Mouse (Mus musculus) left cerebral cortex, postnatal 10 days (tissue): ENCODE results near the gene Prss44. TPM values are rescaled to one million over a fixed set of nuclear protein-coding genes. Genes with fewer than 3 reads are reported as not detected.
"Not testable (repeated sequence)": the region's sequence is repeated elsewhere in the genome, so short reads cannot be mapped to it uniquely, and the experiment has no call there.

ENCODE experiments used
- DNase-seq, 2 experiments: peaks; one replicate each; pipeline ENCODE4 v3.0.0; 2021 to 2022; ENCODE audit warnings: low spot score in 2 of 2, mixed read lengths in 1 of 2; ENCODE audit errors: extremely low spot score in 1 of 2
- intact Hi-C: fragments of 180-260 bp; cut with DNase I; formaldehyde crosslinking; loops from one replicate; pipeline ENCODE4 v1.15.1; 2025
- total RNA-seq, 2 experiments: library from RNA; stranded (reverse); gene quantifications; 2 replicates each; pipeline ENCODE4 v1.2.3; 2021

The Prss44 gene
- not detected for total RNA-seq

DNA sequence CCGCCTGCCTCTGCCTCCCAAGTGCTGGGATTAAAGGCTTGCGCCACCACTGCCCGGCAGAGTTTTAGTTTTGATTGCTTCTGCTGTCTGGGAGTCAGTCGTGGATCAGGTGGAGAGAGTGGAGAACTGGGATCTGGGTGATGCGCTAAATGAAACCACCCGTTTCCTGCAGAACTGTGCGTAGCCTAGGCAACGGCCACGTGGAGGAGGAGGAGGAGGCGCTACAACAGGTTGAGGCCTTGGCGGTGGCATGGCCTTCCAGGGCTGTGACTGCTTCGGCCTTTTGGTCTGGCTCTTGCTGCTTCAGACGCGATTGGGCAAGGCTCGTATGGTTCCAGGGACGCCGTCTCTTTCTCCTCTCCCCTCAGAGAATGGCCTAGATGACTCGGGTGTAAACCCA lies at the start of gene Prss44:
Prss44 (plus strand) TSS at position 206 of the 400 bp plus-strand sequence.
- no peak for DNase-seq
- intact Hi-C loops: no loop called here

DNA sequence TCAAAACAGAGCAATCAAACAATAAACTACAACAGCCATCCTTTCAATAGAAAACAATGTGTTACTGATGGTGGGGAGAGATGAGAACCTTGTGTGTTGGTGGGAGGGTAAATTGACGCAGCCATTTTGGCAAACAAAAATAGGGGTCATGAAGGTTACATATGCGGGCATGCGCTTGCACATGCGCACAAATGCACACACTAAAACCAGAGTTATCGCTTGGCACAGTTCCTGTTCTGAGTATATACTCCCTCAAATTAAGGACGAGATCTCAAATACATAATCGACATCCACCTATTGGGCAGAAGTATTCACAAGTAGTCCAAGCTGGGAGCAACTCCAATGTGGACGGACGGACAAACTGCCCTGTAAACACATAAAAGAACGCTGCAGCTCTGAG lies 41.5 kb upstream of the Prss44 start:
- DNase-seq: no peak
- intact Hi-C loops: loop anchor here (10.0 kb wide), 1 partner anchor 138 kb away; no protein-coding TSS in a partner anchor

DNA sequence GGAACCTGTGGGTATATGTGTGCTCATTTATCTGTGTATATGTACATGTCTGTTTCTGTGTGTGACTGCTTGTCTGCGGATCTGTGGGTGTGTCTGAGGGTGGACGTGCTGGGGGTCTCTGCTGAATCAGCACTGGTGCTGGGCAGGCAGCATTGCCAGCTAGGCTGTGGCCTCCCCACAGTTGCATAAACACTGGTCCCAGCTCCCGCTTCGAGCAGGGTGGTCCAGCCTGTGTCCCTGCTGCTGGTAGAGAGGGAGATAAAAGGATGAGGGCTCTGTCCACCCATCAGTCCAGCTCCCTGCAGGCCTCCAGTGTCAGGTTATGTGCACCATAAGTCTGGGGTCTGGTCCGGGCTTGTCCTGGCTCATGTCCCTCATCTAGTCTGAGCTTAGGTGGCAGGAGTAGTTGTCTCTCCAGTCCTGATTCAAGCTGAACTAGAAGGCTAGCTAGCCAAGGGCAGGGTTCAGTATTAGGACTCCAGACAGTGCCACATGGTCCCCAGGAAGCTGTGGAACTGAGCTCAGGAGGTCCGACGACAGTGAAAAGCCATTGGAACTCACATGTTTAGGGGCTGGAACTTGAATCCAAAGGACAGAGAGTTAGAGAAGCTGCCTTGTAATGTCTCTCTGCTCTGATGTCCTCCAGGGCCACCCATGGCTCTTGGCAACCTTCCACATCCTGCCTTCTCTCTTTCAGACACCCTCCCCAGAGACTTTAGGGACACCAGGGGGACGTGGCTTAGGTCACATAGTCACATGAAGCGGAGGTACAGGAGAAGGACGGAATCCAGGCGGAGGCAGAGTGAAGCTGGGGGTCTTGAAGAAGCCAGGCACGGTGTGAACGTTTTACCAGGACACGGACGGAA lies 39.2 kb upstream of the Prss44 start:
- DNase-seq: peak in 1 of 2 experiments; percentile 80
- intact Hi-C loops: loop anchor here (10.0 kb wide), 1 partner anchor 140 kb away; no protein-coding TSS in a partner anchor

DNA sequence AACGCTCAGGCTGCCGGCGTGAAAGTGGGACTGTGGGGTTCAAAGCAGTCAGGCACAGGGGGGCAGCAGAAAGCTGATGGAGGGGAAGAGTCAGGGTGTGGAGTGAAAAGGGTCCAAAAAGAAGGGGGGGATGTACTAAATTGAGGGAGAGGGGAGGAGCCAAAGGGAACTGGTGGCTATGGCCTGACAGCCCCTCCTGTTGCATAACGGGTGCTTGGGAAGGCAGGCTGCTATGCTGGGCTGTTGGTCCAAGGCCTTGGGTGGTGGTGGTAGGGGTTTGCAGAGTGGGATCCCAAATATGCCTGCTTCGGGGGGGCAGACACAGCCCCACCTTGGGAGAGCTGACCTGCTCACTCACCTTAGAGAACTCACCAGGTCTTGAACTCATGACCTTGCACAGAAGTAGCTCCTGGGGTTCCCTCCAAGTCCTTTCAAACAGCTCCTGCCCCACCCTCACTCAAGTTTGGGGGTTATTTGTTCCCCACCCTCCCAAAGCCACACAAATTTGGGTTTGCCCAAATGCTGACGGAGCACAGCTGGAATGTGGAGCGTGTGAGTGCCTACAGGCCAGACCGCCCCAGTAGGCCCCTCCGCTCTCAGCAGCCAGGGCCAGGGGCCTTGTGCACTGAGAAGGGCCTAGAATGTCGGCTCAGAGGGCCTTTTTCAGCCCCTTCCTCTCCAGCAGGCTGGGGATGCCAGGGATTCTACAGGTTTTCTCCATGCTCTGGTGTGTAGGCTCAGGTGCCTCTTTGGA lies 38.3 kb upstream of the Prss44 start:
- intact Hi-C loops: loop anchor here (10.0 kb wide), 1 partner anchor 141 kb away; no protein-coding TSS in a partner anchor
- DNase-seq: no peak

DNA sequence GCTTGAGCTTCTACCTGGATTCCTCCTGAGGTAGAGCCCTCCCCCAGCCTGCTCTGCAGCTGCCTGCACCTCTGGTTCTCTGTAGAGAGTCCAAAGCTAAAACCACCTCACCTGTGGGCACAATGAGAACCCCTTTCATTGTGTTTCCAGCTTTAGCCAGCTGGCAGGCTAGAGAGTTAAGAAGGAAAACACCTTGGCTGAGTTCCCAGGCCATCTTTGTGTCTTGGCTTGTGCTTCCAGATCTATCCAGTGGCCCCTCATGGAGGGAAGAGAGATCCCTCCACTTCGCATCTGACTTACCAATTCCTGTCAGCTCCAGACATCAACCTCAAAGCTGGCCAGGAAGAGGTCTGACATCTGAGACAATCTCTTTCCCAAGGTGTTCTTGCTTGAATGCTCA lies 35.7 kb upstream of the Prss44 start:
- intact Hi-C loops: loop anchor here (10.0 kb wide), 1 partner anchor 143 kb away; no protein-coding TSS in a partner anchor
- DNase-seq: no peak

DNA sequence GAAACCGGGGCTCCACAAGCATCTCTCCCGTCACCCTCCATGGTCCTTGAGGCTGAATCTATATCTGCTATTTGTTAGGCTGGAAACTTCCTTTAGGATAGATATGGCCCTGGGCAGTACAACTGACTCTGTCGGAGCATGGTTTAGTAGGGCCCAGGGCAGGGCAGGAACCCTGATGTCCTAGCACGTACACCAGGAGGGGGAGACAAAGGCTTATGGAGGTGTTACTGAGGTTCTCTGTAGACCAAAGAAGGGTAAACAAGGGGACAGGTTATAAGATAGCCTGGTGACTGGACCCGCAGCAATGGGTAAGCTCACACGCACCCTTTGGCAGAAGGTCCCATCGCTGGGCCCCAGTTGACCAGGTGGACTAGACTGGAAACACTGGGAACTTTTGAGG lies 35.2 kb upstream of the Prss44 start:
- no peak for DNase-seq
- intact Hi-C loops: loop anchor here (10.0 kb wide), 1 partner anchor 144 kb away; no protein-coding TSS in a partner anchor

DNA sequence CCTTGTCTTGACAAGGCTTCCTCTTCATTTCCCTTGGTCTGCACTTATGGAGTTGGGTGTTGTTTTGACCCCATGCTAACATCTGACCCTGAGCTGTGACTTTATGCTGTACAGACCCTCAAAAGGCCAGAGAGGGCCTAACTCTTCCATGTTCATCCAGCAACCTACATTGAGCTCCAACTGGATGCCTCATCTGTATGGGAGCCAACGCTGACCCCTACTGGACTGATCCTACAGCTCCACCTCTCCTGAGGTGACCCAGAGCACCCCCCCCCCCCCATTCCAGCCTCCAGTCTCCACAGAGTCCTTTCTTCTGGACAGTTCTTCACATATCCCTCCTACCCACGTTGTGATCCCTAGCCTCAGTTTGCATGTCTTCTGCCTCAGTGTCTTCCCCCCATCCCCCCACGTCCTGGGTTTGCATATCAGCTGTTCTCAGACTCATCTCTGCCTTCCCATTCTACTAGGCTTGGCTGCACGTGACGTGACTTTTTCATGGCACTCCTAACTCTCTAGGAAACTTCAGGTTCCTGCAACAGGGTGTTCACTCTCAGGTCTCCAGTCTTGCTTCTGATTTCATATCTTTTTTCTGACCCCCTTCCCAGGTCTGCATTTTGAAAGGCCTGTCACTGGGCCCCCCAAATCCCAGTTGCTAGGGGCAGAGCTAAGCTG lies 34.4 kb upstream of the Prss44 start:
- DNase-seq: no peak
- intact Hi-C loops: loop anchor here (10.0 kb wide), 1 partner anchor 145 kb away; no protein-coding TSS in a partner anchor

DNA sequence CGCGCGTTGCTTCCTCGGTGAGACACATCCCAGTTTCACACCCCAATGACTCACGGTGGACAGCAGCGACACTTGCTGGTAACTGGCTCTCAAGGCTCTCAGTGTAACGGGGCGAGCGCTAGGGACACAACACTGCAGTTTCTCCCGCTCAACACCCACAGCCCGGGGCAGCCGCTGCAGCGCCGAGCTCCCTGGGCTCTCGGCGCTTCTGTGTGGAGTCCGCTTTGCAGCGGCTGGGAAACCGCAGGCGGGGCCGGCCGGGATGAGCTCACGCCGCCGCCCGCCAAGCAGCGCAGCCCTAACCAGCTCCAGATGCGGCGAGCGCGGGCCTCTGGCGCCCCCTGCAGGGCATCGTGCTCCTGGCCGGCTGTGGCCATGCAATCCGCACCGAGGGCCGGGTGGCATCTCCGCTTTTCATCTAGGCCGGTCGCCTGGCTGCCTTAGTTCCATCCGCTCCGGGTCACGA lies 32.5 kb upstream of the Prss44 start:
- intact Hi-C loops: loop anchor here (1.0 to 5.0 kb wide), 2 partner anchors 64 to 369 kb away; no protein-coding TSS in a partner anchor
- peak; percentile 90 to 96 for DNase-seq

DNA sequence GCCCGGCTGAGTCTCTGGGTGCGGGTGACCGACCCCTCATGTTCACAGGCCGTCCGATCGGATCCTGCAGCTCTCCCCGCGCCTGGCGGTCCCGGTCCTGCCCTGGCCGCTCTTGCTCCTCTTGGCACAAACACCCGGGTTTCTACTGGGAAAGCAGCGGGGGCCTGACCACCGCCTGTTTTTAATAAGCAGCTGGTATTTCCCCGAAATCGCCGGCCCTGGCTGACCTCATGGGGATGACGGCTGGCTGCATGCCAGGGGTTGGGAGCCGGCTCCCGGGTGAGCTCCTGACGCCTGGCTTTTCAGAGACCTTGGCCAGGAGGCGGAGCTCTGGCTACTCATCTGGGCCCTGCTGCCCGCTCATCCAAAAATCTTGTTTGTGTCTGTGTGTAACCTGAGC lies 32.1 kb upstream of the Prss44 start:
- intact Hi-C loops: loop anchor here (1.0 to 5.0 kb wide), 2 partner anchors 64 to 369 kb away; no protein-coding TSS in a partner anchor
- DNase-seq: peak; percentile 63 to 93

DNA sequence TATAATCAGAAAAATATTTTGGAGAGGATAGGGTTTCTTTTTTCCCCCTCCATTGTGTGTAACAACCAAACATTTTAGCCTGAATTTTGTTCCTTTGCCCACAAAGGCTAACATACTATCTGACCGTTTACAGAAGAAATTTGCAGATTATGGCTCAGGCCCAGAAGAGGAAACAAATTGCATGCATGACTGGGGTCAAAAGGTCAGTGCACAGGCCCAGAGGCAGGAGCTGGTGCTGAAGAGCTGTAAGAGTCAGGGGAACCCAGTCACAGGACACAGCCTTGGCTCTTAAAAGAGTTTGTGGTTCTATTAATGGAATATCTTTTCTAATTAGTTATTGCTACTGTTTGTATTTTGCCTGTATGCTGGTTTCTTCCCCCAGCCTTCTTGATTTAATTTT lies 30.2 kb upstream of the Prss44 start:
- intact Hi-C loops: loop anchor here (5.0 kb wide), 1 partner anchor 371 kb away; no protein-coding TSS in a partner anchor
- no peak for DNase-seq

DNA sequence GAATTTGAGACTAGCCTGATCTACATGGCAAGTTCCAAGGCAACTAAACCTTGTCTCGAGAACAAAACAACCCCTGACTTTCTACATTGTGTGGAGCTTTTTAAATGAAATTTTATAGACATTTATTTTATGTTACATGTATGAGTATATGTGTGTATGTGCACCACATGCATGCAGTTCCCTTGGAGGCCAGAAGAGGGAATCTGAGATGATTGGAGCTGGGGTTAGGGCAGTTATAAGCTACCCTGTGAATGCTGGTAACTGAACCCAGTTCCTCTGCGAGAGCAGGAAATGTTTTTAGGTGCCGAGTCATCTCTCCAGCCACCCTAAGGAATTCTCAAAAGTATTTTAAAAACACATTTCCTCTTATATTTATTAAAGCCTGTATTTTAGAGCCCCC lies 25.6 kb upstream of the Prss44 start:
- intact Hi-C loops: no loop called here
- no peak for DNase-seq

DNA sequence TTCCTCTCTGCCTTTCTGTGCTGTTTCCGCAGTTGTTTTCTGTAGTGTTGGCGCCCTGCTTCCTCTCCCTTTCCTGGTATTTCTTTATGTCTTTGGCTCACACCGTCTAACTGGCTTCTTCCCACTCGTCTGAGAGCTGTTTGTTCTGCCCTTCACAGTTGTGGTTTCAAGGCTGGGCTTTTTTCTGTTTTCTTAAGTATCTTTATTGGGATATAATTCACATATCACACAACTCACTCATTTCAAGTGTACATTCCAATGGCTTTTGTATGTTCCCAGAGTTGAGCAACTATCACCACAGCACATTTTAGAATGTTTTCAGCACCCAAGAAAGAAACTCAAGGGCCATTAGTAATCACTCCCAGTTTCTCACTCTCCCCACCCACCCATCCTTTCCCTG lies 23.3 kb upstream of the Prss44 start:
- intact Hi-C loops: no loop called here
- DNase-seq: no peak

DNA sequence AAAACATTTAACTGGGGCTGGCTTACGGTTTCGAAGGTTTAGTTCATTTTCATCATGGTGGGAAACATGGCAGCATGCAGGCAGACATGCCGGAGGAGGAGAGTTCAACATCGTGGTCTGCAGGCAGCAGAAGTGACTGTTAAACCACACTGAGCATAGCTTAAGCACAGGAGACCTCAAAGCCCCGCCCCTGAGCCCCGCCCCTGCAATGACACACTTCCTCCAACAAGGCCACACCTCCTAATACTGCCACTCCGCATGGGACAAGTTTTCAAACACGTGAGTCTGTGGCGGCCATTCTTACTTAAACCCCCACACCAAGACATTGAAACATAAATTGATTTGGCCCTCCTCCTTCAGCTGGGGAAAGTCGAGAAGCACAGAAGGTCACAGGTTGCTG lies 16.8 kb upstream of the Prss44 start:
- DNase-seq: no peak
- intact Hi-C loops: no loop called here

DNA sequence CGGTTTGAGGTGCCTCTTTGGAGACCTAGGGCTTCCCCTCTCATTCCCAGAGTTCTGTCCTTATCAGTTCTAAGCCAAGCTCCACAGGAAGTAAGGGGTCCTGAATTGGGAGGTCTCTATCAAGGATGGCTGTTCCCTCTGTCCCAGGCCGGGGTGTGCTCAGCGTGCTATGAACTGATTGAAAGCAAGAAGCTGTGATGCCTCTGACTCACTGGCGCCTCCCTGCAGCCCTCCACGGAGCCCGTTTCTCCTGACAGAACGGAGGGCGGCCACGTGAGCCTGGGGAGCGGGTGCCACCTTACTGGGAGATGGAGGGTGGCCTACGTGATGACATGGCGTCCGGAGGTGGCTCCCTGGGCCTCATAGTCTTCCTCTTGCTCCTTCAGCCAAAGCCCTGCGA lies 15.9 kb upstream of the Prss44 start, which contains the start of gene Prss42:
Prss42 (plus strand) TSS at position 301 of the 400 bp plus-strand sequence.
- intact Hi-C loops: no loop called here
- DNase-seq: peak in 1 of 2 experiments; percentile 24

DNA sequence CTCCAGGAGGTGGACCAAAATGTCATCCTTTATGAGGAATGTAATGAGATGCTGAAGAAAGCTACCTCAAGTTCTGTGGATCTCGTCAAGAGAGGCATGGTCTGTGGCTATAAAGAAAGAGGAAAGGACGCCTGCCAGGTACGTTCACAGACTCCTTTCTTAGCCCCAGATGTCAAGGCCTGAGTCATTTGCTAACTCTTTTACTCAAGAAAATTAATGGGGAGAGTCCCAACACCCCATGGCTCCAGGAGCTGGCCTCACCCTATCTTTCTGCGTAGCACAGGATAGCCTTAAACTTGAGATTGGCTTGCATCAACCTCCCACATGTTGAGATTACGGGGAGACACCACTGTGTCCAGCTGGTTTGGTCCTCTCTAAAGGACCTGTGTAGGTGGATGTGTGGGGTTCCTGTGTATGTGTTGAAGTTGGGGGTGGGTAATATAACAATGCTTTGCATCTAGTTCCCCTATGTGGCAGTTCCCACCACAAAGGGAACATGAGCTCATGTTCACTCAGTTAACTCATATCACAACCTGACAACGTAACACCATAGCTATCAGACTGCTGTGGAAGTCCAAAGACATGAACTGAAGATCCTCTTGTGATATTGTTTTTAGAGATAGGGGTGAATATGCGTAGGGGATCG lies 12.8 kb upstream of the Prss44 start:
- no peak for DNase-seq
- intact Hi-C loops: no loop called here

DNA sequence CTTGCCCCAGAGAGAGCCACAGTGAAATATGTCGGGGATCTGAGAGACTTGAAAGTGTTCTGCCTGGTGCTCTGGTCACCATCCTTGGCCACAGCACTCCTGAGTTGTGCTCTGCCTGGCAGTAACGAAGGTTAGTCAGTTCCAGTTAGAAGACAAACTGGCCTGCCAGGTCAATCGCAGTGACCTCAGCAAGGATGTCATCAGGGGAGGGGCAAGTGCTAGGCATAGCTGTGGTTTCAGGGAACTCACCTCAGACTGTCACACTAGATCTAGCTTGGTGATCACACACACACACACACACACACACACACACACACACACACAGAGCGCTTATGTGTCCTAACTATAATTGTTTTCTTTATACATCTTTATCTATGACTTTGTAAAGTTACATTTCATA lies 10.5 kb upstream of the Prss44 start:
- no peak for DNase-seq
- intact Hi-C loops: no loop called here

DNA sequence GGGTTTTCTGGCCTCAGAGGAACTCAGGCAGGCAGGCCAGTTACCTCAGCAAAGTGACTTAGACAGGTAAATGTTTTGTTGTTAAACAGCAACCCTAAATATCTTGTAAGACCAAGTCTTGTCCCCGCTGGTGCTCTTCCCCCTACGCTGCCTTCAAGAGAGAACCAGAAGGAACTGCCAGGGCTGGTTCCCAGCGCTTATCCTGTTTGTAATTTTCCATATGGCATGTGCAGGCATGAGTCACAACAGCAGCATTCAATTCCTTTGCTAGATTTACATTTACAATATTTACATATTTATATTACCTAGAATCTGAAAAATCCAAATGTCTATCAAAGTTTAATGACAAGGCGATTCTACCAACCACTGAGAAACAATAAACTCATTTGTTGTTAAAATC lies 3.7 kb upstream of the Prss44 start:
- no peak for DNase-seq
- intact Hi-C loops: no loop called here

DNA sequence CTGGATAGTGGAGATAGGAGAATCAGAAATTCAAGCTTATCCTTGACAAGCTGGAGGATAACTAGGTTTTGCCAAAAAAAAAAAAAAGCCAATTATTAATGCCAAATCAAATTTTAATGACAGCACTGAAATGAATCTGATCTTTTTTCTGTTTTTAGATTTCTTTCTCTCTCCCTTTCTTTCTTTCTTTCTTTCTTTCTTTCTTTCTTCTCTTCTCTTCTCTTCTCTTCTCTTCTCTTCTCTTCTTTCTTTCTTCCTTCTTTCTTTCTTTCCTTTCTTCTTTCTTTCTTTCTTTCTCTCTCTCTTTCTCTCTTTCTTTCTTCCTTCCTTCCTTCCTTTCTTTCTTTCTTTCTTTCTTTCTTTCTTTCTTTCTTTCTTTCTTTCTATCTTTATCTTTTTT lies 6.8 kb downstream of the Prss44 start:
- intact Hi-C loops, DNase-seq: not testable (repeated sequence)
